Mouse (Mus musculus): ENCODE measurements at regions not wholly inside any gene's neighbourhood (a gene's known extent, or its start where the extent isn't known, plus 50 kb on each side); places are given as distances from the start of the nearest gene placed in this dataset.

DNA sequence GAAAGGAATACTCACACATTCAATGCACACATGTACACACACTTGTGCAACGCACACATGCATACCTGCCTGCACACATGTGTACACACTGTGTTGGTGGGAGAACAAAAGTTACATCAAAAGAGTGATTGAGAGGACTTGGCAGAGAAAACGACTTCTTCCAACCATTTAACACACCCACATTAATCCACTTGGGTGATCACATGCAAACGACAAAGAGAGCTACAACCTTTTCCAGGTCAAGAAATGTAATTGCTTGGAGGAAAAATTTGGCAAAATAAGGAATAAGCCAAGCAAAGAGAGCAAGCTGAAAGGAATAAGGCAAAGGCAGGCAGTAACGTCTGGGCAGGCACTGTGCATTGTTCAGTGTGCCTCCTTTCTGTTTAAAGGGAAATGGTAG lies 67.3 kb downstream of the C1d start:
- DNase-seq (ENCODE audit: low spot score) = no peak

DNA sequence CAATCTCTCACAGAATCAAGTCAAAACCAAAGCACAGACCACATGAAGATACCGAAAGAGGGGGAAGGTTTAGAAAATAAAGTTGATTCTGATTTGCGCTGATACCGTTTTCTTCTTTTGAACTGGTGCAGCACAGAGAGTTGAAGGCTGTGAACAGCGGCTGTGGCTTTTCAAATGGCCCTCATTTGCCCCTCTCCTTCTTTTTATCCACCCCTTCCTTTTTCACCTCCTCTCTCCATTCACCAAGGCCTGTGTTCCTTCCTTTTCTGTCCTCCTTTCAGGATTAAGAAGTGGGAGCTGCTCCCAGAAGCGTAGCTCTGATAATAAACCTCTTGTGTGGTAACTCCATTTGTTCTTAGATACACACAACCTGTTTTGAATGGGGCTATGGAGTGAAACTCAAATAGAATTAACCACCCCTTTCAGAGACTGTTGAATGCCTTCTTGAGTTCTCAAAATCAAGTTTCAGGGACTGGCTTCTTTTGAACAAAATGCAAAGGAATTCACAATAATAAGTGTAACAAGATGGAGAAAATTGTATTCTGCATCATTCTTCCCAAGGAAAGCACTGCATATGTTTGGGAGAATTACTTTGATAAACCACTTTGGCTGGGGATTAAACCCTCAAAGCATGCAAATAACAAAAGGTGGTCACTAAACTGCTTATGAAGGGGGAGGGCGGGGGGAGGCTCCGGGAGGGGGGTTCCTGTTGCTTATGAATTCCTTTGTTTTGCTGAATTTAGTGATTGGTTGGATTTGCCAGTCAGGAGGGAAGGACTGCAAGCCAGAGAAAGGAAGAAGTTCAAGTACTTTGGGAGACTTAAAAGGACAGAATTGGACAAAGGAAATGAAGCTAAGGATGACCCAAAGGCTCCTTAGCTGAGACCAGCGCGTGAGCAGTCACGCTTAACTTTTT lies 68.6 kb downstream of the C1d start:
- no peak for DNase-seq (ENCODE audit: low spot score)

DNA sequence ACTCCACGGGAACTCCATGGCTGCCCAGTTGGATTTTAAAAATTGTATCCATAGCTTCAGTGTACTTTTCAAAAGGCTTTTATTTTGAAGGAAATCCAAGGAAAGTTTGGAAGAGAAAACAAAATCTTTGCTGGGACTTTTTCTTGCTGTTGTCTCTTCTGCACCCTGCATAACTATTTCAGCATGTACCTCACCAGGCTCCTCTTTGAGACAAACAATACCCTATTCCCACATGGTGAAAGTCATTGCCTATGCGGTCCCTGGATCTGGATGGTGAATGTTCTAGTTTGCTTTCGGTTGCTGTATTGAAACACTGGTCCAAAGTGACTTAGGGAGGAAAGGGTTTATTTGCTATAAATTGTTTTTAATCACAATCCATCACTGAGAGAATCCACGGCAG lies 69.3 kb downstream of the C1d start:
- DNase-seq (ENCODE audit: low spot score) = no peak

DNA sequence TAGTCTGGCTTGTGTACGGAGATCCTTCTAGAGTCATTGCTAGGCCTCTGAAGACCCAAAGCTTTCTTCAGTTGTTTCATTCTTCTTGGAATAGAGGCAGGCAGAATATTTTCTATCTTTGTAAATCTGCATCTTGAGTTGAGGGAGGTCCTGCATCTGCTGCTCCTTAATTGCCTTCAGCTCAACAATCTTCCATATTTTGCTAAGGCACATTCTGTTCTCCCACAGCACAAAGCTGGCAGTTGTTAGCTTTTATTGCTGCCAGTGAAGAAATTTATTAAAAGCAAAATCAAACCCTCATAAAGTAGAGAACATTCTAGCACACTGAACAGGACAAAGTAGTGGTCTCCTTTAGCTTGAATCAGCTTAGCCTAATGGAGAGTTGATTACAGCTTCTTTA lies 94.1 kb downstream of the C1d start:
- no peak for DNase-seq (ENCODE audit: low spot score)

DNA sequence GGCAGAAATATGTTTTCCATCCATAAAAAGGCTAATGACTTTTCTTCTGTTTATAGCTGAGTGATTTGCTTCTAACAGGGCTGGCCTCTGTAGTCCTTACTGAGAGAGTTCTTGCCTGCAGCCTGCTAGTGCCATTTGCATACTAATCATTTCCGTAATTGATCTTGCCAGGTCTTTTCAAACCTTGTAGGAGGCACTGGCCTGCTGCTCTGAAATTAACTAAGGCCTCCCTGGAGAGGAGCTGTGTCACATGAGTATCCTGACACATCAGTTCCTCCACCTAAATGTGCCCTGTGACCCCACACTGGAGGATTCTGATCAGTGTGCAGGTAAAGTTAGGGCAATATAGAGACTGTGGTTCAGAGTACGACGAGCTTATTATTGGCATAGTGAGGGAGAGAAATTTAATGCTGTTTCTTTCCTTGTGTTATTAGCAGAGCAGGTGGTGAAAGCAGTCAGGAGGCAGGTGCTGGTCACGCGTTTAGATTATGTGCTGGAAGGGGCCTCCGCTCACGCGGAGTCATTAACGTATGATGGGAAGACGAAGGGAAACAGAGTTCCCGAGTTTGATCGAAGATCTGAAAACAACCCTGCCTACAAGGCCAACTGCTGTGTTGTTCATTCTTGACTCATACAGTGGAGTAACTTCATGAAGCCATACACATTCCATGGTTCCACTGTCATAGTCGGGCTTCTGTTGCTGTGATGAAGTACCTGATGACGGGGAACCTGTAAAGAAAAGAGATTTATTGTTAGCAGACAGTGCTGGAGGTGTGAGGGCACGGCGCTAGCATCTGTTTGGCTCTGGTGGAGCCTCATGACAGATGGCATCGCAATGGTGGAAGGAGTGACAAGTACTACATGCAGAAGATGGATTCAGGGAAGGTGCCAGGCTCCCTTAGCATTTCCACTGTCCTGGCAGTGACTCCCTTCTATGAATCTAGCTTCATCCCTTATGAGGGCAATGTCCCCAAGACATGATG lies 95.1 kb downstream of the C1d start:
- DNase-seq (ENCODE audit: low spot score) = no peak

DNA sequence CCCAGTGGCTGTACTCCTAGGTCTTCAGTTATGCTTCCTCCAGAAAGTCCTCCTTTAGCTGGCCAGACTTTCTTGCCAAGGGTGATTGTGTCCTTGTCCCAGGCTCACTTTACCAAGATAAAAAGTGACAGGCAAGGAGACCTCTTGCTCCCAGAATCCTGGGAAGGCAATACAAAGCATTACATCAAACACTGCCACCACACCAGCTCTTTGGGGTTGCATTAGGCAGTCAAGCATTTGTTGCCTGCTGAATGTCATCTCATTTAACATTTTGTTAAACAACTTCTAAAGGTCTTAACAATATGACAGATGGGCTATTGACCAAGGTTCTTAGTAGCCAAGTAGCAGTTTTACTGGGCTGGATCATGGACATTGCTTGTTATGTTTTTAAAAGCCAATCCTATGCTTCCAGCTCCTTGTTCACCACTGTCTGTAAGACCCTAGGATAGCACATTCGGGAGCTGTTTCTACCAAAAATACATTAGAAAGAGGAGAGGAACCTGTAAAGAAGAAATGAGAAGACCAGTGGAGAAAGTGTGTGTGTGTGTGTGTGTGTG lies 102.4 kb downstream of the C1d start:
- no peak for DNase-seq (ENCODE audit: low spot score)

DNA sequence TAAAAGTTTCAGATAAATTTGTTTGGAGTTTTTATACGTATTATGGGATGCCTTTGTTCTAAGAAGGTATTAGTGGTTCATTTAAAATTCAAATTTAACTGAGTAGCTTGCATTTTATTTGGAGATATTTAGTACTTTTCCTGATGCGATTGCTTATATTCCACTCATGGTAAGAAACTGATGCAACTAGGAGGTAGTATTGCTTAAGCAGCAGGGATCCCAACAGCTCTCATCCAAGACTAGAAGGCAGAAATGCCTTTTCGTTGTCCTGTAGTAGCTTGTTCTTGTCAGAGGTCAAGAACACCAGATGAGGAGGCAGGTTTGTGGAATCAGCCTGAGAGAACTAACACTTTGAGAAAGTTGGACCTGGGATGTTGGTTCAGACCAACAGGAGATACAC lies 120.5 kb downstream of the C1d start:
- no peak for DNase-seq (ENCODE audit: low spot score)

DNA sequence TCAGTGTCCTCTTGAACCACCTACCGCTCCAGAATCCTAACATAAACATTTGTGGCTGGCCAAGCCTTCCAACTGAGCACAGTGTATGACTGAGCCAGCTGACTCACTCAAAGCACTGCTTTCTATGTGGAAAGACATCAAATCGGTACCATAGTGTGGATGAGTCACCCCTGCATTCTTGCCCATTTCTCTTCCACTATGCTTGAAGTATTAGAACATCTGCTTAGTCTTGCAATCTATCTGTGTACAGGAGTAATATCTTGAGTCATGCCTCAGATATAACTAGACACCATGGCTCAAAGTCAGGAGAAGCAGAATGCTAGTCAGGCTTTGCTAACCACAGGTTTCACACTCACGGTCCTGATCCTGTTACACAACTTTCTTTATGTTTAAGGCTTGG lies 129.4 kb downstream of the C1d start:
- DNase-seq (ENCODE audit: low spot score) = no peak

DNA sequence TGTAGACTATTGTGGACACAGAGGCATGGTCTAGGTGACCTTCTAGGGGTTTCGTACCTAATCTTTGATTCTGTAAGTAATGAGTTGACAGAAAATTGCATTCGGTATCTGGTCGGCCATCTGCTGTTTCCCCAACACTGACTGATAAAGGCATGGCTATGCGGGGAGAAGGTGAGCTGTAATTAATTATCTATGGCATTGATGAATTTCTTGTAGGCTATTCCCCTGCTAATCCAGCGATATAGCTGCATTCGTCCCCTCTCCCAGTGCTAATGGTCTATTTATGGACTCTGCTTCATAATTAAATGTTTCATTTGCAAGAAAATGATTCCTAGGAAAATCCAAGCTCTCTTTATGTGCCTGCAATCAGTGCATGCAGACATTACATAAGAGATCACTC lies 136.5 kb downstream of the C1d start:
- no peak for DNase-seq (ENCODE audit: low spot score)

DNA sequence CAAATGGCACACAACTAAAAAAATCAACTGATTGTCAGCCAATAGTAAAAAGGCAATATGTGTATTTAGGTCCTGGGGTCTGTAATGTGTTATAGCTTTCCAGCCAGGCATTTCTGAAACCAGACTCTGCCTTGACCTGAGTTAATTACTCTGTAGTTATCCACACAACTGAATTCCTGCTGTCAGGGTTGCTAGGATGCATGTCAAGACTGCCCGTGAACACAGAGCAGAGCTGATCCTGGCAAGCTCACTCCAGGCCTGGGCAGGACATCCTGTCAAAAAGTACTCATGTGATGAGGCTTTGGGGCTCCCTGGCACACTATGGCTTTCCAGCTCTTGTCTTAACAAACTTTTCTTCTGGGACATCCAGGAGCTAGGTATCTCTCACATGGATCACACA lies 157.2 kb downstream of the C1d start:
- DNase-seq (ENCODE audit: low spot score) = no peak

DNA sequence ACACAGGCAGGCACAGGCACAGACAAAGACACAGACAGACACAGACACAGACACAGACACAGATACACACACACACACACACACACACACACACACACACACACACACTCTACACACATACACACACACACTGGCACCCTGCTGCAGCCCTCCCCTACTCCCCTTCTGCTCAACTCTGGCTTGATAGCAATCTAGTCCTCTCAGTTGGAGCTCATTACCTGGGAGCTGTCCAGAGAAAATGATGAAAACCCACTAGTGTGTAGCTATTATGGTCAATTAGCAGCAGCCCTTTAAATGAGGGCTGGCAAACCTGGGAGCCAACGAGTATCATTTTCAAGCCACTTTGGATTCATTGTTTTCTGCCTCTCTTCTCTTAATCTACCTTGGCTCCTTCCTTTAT lies 157.8 kb downstream of the C1d start:
- no peak for DNase-seq (ENCODE audit: low spot score)

DNA sequence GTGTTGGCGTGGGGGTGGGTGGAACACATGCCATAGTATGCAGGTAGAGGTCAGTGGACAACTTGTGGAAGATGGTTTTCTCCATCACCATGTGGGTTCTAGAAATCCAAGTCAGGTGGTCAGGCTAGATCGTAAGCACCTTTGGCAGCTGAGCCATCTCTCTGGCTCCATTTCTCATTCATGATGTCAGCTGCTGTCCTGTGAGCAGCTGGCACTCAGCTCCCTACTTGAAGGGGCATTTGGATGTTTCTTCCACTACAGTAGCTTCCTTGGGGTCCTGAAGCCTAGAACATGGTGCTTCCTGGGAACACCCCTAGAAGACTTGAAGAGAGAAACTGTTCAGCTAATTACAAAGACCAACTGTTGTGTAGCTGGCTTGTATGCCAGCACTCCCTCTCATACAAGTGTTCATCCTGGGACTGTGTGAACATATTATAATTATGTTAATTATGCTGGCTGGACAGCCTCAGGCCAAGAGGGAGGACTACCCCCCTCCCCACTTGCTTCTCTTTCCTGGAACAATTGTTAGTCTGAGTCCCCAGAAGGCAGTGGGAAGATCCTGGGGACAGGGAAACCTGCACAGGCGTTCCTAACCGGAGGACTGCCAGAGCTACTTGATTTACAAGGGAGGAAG lies 160.4 kb downstream of the C1d start:
- DNase-seq (ENCODE audit: low spot score) = no peak

DNA sequence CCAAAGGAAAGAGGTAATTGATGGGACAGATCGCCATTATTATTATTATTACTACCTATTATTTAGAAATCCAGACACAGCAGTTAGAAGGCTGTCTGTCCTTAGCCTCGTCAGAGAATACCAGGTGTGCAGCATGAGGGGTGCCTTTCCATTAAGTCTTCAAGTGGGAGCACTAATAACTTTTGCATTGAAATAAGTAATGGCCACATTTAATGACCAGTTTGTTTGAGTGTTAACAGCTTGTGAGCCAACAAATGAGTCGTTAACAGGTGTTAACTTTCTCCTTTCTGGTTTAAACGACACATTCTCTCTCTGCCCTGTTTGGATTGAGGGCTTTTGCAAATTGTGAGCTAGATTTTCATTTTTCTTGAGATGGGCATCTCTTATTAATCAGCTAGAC lies 184.8 kb downstream of the C1d start:
- DNase-seq (ENCODE audit: low spot score) = no peak

DNA sequence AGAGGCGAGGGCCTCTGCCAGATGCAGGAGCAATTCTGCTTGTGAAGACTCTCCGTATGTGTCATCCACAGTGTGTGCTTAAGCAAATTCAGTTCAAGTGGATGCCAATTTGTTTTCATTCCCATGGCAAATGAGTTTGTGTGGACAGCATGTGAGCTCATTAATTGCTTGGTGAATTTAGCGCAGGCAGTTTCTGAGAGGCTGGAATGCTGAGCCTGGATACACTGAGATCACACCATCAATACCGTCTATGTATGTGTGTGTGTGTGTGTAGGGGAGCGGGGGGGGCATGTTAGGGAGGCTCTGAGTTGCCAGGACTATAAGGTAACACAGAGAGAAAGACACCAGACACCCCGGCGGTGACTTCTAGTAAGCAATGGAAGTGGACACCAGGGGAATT lies 191.9 kb downstream of the C1d start:
- no peak for DNase-seq (ENCODE audit: low spot score)

DNA sequence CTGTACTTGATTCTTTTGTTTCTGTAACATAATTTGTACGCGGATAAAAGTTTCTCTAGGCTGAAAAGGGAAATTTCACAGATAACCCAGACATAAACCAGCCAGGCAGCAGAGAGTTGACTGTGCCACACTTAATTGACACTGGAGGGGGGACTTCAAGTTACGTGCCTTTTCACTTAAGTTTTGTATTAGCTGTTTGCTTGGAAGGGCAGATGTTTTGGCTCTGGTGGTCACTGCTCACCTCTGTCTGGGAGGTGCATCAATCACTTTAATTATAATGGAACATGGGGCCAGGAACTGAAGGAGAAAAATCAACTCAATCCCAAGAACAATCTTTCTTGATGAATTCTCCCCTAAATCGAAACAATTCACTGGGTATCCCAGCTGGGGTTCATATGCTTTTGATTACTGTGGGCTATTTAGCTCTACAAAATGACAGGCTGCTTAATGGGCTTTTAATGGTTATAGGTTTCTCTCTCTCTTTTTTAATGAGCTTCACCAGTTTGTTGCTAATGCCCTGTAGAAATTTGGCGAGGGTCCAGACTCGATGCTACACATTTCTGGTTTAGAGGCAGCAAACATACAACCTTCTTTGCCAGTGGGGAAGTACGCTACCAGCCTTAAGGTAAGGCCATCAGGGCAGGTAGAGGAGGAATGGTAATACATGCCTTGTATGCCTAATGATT lies 193.1 kb downstream of the C1d start:
- DNase-seq (ENCODE audit: low spot score) = no peak

DNA sequence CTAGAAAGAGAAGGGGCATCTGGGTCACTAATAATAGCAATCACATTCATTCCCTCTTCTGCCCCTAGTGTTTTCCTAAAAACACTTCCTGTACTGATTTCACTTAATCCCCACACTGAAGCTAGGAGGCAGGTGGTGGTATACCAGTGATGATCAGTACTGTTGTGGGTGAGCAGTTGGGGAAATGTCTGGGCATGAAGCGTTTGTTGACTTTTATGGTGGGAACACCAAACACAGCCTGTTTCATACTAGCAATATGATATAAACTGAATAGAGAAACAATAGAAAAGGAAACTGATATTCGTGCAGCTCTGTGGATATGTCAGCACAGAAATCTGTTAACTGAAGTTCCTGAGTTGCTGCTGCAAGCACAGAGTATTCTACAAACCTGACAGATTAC lies 194.1 kb downstream of the C1d start:
- DNase-seq (ENCODE audit: low spot score) = no peak

DNA sequence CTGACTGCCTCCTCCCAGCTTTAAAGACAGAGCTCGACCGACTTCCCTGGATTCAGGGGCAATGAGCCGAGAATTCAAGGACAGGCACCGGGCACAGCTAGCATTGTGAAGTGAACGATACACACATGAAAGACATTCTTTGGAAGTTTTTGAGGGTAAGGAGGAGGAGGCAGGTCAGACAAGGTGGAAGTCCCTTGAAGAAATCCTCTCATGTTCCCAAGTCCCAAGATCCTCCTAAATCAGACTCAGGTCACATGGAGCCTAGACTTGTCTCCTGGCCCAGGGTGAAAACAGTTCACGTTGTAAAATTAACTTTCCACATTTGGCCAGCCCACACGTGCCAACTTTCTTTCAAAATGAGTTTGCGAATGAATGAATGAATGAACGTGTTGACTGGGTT lies 196.2 kb downstream of the C1d start:
- no peak for DNase-seq (ENCODE audit: low spot score)

DNA sequence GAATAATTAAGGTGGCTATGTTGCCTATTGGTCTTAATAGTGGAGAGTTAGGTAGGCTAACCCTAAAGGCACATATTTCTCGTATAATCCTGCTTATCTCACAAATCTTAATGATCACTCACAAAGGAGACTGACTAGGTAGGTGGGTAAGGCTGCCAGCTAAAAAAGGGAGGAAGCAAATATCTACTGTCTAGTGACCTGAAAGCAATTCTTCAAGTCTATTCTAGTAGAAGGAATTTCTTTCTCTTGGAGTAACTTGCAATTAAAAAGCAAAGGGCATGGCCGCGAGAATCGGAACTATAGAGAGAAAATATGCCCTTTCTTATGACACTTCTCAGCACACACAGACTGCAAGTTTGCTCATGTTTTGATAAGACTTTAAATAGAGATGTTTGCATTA lies 201.6 kb downstream of the C1d start:
- DNase-seq (ENCODE audit: low spot score) = no peak

DNA sequence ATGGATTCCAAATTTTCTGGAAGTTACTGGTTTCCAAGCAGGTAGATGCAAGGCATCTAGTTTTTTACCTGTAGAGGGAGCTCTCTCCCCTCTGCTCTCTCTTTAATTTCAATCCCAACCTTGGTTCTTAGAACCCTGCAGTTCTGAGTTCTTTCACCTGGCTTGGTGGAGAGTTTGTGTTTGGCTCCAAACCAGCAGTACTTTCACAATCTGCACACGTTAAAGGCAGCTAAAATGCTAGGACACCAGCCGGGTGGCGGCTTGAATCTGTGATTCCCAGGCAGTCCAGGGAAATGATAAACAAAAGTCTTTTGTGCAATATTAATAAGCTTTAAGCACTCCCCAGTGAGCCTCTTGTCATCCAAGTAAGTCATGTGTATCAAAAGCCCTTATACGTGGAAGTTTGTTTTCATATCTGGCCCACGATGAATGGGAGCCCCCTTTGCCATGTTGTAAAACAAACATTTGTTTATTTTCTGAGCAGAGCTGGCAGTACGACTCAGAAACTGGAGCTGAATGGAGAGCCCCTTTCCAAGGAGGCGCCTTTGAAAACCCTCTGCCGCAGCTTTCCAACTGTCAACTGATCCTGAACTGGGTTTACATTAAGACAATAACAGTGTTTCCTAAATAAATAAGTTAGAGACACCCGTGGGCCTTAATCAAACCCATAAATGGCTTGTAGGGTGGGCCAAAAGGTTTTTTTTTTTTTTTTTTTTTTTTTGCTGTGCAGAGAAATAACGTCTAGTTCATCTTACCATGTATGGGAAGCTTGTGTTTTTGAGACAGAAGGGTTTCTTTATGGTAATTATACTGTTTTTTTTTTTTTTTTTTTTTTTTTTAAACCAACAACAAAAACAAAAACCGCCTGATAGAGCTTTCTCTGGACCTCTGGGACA lies 202.9 kb downstream of the C1d start:
- no peak for DNase-seq (ENCODE audit: low spot score)

DNA sequence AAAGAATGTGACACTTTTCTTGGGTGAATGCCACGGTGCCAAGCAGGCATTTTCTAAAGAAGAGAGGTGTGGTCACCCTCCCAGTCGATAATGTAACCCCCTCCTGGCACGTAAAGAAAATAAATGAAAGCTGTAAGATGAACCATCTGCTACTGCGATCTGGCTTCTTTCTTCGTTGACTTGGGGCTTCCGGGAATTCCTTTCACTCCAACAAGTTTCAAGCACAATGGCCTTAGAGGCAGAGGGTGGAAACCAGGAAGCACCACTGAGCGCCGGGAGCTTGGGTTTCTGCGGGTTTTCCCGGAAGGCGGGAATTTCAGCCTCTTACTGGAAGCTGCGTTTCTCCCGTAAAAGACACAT lies 203.5 kb downstream of the C1d start:
- no peak for DNase-seq (ENCODE audit: low spot score)

DNA sequence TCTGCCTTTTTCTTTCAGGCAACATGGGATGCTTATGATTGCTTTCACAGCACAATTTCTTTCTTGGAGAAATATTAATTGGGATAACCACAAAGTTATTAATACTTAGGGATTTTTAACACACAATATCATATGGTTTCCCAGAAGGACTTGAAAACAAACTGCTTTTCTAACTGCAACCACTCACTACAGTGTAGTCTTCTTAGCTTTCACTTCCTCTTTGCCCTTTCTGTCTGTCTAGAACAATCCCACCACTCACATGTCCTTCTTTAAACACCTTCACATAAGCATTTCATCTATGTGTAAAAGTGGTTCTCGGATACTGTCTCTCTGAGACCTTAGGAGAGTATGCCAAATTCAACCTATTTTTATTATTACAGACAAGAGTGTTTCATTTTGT lies 204.3 kb downstream of the C1d start:
- DNase-seq (ENCODE audit: low spot score) = no peak

All from MN1 (cell line).